Mouse (Mus musculus) midbrain, embryonic 11.5 days (tissue): ENCODE results near the gene Gucd1. TPM values are rescaled to one million over a fixed set of nuclear protein-coding genes. Genes with fewer than 3 reads are reported as not detected.
A peak's percentile ranks its signal among the peaks of the same experiment; 100 is the strongest.
"Not testable (repeated sequence)": the region's sequence is repeated elsewhere in the genome, so short reads cannot be mapped to it uniquely, and the experiment has no call there.

Source experiments
- ATAC-seq: fragments of 200-750 bp; cut with Nextera tagmentation; 2 replicates; pipeline ENCODE4 v1.8.0; 2017; ENCODE audit warnings: moderate TSS enrichment, moderate library complexity; ENCODE audit not compliant: low FRiP score
- DNase-seq: peaks from one replicate; pipeline ENCODE4 v3.0.0; 2015; ENCODE audit warnings: low spot score; ENCODE audit errors: missing footprints
- H3K27ac ChIP-seq: fragments of 300-500 bp; sonication (generic); 2 replicates; pipeline ENCODE4 v1.5.1; 2014; ENCODE audit warnings: low read depth, low read length
- H3K27me3 ChIP-seq: fragments of 300-500 bp; sonication (generic); 2 replicates; pipeline ENCODE4 v1.6.1; 2014; ENCODE audit warnings: mild to moderate bottlenecking, low read length, moderate library complexity, mixed read lengths; ENCODE audit not compliant: control insufficient read depth, insufficient read depth
- H3K36me3 ChIP-seq: fragments of 300-500 bp; sonication (generic); 2 replicates; pipeline ENCODE4 v1.6.1; 2014; ENCODE audit warnings: mild to moderate bottlenecking, low read length, moderate library complexity, mixed read lengths; ENCODE audit not compliant: control insufficient read depth, insufficient read depth
- H3K4me1 ChIP-seq: fragments of 300-500 bp; sonication (generic); 2 replicates; pipeline ENCODE4 v1.6.1; 2014; ENCODE audit warnings: low read length; ENCODE audit not compliant: control insufficient read depth, insufficient read depth
- H3K4me2 ChIP-seq: fragments of 300-500 bp; sonication (generic); 2 replicates; pipeline ENCODE4 v1.6.1; 2014; ENCODE audit warnings: mild to moderate bottlenecking, moderate library complexity
- H3K4me3 ChIP-seq: fragments of 300-500 bp; sonication (generic); 2 replicates; pipeline ENCODE4 v1.5.1; 2014; ENCODE audit warnings: low read depth, low read length
- H3K9ac ChIP-seq: fragments of 300-500 bp; sonication (generic); 2 replicates; pipeline ENCODE4 v1.6.1; 2014; ENCODE audit warnings: low read length
- H3K9me3 ChIP-seq: fragments of 300-500 bp; sonication (generic); 2 replicates; pipeline ENCODE4 v1.6.1; 2016; ENCODE audit warnings: low read length; ENCODE audit not compliant: control insufficient read depth
- WGBS: fragments of 180-500 bp; shearing (Covaris S2); extraction: QIAGEN DNeasy Blood & Tissue Kit; methylation state at CpG from one replicate; pipeline ENCODE4 v1.1.7; 2014; 5-methylcytosine and 5-hydroxymethylcytosine counted together
- polyA plus RNA-seq: library from polyadenylated mRNA; unstranded; fragments of >200 nt; fragmentation: Nextera tagmentation; extraction: Ambion mirVana; gene quantifications from 2 replicates; pipeline ENCODE4 v1.2.1, GENCODE M21; 2014

The Gucd1 gene
- polyA plus RNA-seq, 1 experiment from 2014 or later = 36.0 TPM

GRCm38 (mm10) chr10:75365231-75365633 lies 152.5 kb downstream of the Gucd1 start:
- H3K27ac ChIP-seq = no peak overlapping the region
- 63% methylated on average over 6 of the region's 6 CpGs for WGBS
- H3K4me1 ChIP-seq = 0 out of 2 replicates have a peak, but pooled peaks cover 2% of the 10 kb centered on the region
- H3K27me3 ChIP-seq = no peaks in the 10 kb centered on the region
- H3K9me3 ChIP-seq = no peaks in the 10 kb centered on the region
- no peaks in the 10 kb centered on the region for H3K36me3 ChIP-seq
- H3K9ac ChIP-seq = no peak overlapping the region
- H3K4me3 ChIP-seq = no peak overlapping the region
- no peak for ATAC-seq
- DNase-seq = no peak
- no peak overlapping the region for H3K4me2 ChIP-seq

- Histone ChIP-seq H3K4me1 (0 out of 2 replicates have a peak, but pooled peaks cover 2% of the 10 kb centered on the region), H3K36me3 (no peaks in the 10 kb centered on the region), H3K9ac (no peak overlapping the region), H3K4me2 (no peak overlapping the region), H3K27me3 (no peaks in the 10 kb centered on the region), H3K27ac (no peak overlapping the region), H3K4me3 (no peak overlapping the region), H3K9me3 (no peaks in the 10 kb centered on the region)
- DNase-seq (no peak), ATAC-seq (no peak)
- WGBS = 89% methylated on average over 9 of the region's 9 CpGs
These were observed 153.0 kb downstream of the Gucd1 start for GRCm38 (mm10) chr10:75364796-75365195.

- WGBS = 6% methylated on average over 1 of the region's 1 CpGs
- DNase-seq, H3K4me3 ChIP-seq, H3K27me3 ChIP-seq, H3K9ac ChIP-seq, H3K4me1 ChIP-seq, H3K36me3 ChIP-seq, H3K4me2 ChIP-seq, H3K9me3 ChIP-seq, H3K27ac ChIP-seq: not testable (repeated sequence)
- ATAC-seq = peak; percentile 79
These were observed 153.5 kb downstream of the Gucd1 start for GRCm38 (mm10) chr10:75364214-75364690.

GRCm38 (mm10) chr10:75355341-75355740 lies 162.4 kb downstream of the Gucd1 start:
- 90% methylated on average over 4 of the region's 4 CpGs for WGBS
- no peak for ATAC-seq
- H3K36me3 ChIP-seq = no peaks in the 10 kb centered on the region
- no peak overlapping the region for H3K4me3 ChIP-seq
- no peak for DNase-seq
- no peaks in the 10 kb centered on the region for H3K27me3 ChIP-seq
- no peak overlapping the region for H3K4me2 ChIP-seq
- no peaks in the 10 kb centered on the region for H3K4me1 ChIP-seq
- H3K27ac ChIP-seq = no peak overlapping the region
- H3K9me3 ChIP-seq = no peaks in the 10 kb centered on the region
- H3K9ac ChIP-seq = no peak overlapping the region

- not testable (repeated sequence) for H3K4me3 ChIP-seq, H3K4me2 ChIP-seq, H3K4me1 ChIP-seq, DNase-seq, H3K27ac ChIP-seq, ATAC-seq, H3K9ac ChIP-seq, H3K27me3 ChIP-seq, H3K9me3 ChIP-seq, H3K36me3 ChIP-seq
- WGBS = 57% methylated on average over 8 of the region's 9 CpGs
These were observed 163.9 kb downstream of the Gucd1 start for GRCm38 (mm10) chr10:75353838-75354241.

GRCm38 (mm10) chr10:75352541-75352940 lies 165.2 kb downstream of the Gucd1 start:
- no peaks in the 10 kb centered on the region for H3K27me3 ChIP-seq
- WGBS = 95% methylated on average over 12 of the region's 12 CpGs
- no peak overlapping the region for H3K4me3 ChIP-seq
- DNase-seq (no peak), ATAC-seq (no peak)
- no peak overlapping the region for H3K4me2 ChIP-seq
- no peak overlapping the region for H3K27ac ChIP-seq
- H3K36me3 ChIP-seq = no peaks in the 10 kb centered on the region
- no peaks in the 10 kb centered on the region for H3K9me3 ChIP-seq
- no peak overlapping the region for H3K9ac ChIP-seq
- no peaks in the 10 kb centered on the region for H3K4me1 ChIP-seq

- H3K27ac ChIP-seq = no peak overlapping the region
- no peaks in the 10 kb centered on the region for H3K27me3 ChIP-seq
- no peak overlapping the region for H3K4me2 ChIP-seq
- WGBS = 79% methylated on average over 5 of the region's 5 CpGs
- DNase-seq (no peak), ATAC-seq (no peak)
- H3K9me3 ChIP-seq = no peaks in the 10 kb centered on the region
- no peaks in the 10 kb centered on the region for H3K4me1 ChIP-seq
- no peaks in the 10 kb centered on the region for H3K36me3 ChIP-seq
- no peak overlapping the region for H3K9ac ChIP-seq
- no peak overlapping the region for H3K4me3 ChIP-seq
These were observed 167.2 kb downstream of the Gucd1 start for GRCm38 (mm10) chr10:75350564-75350963.

GRCm38 (mm10) chr10:75345265-75345664 lies 172.5 kb downstream of the Gucd1 start:
- 89% methylated on average over 2 of the region's 2 CpGs for WGBS
- Histone ChIP-seq H3K9me3 (no peaks in the 10 kb centered on the region), H3K4me2 (no peak overlapping the region), H3K4me1 (no peaks in the 10 kb centered on the region), H3K27me3 (no peaks in the 10 kb centered on the region), H3K9ac (no peak overlapping the region), H3K27ac (no peak overlapping the region), H3K36me3 (no peaks in the 10 kb centered on the region), H3K4me3 (no peak overlapping the region)
- no peak for DNase-seq
- ATAC-seq = no peak

- not testable (repeated sequence) for H3K27me3 ChIP-seq, H3K4me3 ChIP-seq, H3K27ac ChIP-seq, H3K9me3 ChIP-seq, H3K9ac ChIP-seq, ATAC-seq, H3K4me2 ChIP-seq, H3K36me3 ChIP-seq, H3K4me1 ChIP-seq
- 58% methylated on average over 1 of the region's 1 CpGs for WGBS
- DNase-seq = peak; percentile 66
These were observed 173.2 kb downstream of the Gucd1 start for GRCm38 (mm10) chr10:75344563-75344962.

- H3K27me3 ChIP-seq = no peaks in the 10 kb centered on the region
- ATAC-seq (no peak), DNase-seq (no peak)
- no peak overlapping the region for H3K4me2 ChIP-seq
- H3K27ac ChIP-seq = no peak overlapping the region
- H3K9ac ChIP-seq = no peak overlapping the region
- no peaks in the 10 kb centered on the region for H3K4me1 ChIP-seq
- H3K9me3 ChIP-seq = no peaks in the 10 kb centered on the region
- no peak overlapping the region for H3K4me3 ChIP-seq
- H3K36me3 ChIP-seq = no peaks in the 10 kb centered on the region
- WGBS = 38% methylated on average over 8 of the region's 8 CpGs
These were observed 175.8 kb downstream of the Gucd1 start for GRCm38 (mm10) chr10:75341936-75342335.
